Mouse (Mus musculus) forebrain, embryonic 11.5 days (tissue): ENCODE measurements around the gene Lin28b. TPM values are rescaled to one million over a fixed set of nuclear protein-coding genes. Genes with fewer than 3 reads are reported as not detected.

Experiments used
- ATAC-seq: fragments of 200-750 bp; cut with Nextera tagmentation; replicated peaks from 2 replicates; pipeline ENCODE4 v1.8.0; 2017; ENCODE audit warnings: moderate TSS enrichment; ENCODE audit not compliant: low FRiP score
- DNase-seq: peaks from one replicate; pipeline ENCODE4 v3.0.0-alpha.2; 2017; ENCODE audit warnings: low spot score
- H3K27ac ChIP-seq: fragments of 300-500 bp; sonication (generic); 2 replicates; pipeline ENCODE4 v1.5.1; 2014; ENCODE audit warnings: low read depth, low read length
- H3K27me3 ChIP-seq: fragments of 300-500 bp; sonication (generic); 2 replicates; pipeline ENCODE4 v1.6.1; 2014; ENCODE audit warnings: mild to moderate bottlenecking, low read length, mixed read lengths; ENCODE audit not compliant: control insufficient read depth, insufficient read depth
- H3K36me3 ChIP-seq: fragments of 300-500 bp; sonication (generic); 2 replicates; pipeline ENCODE4 v1.6.1; 2014; ENCODE audit warnings: mild to moderate bottlenecking, low read length, moderate library complexity, mixed read lengths; ENCODE audit not compliant: control insufficient read depth, insufficient read depth
- H3K4me1 ChIP-seq: fragments of 300-500 bp; sonication (generic); replicated peaks from 2 replicates; pipeline ENCODE4 v1.6.1; 2014; ENCODE audit warnings: low read length, mixed read lengths; ENCODE audit not compliant: control insufficient read depth, insufficient read depth
- H3K4me2 ChIP-seq: fragments of 300-500 bp; sonication (generic); 2 replicates; pipeline ENCODE4 v1.6.1; 2014; ENCODE audit warnings: low read depth, mild to moderate bottlenecking, low read length, moderate library complexity, mixed read lengths; ENCODE audit not compliant: severe bottlenecking
- H3K4me3 ChIP-seq: fragments of 300-500 bp; sonication (generic); 2 replicates; pipeline ENCODE4 v1.5.1; 2014; ENCODE audit warnings: low read depth, low read length
- H3K9ac ChIP-seq: fragments of 300-500 bp; sonication (generic); 2 replicates; pipeline ENCODE4 v1.6.1; 2014; ENCODE audit warnings: low read length
- H3K9me3 ChIP-seq: fragments of 300-500 bp; sonication (generic); 2 replicates; pipeline ENCODE4 v1.6.1; 2016; ENCODE audit warnings: low read length, mixed read lengths; ENCODE audit not compliant: control insufficient read depth
- WGBS: fragments of 180-500 bp; shearing (Covaris S2); extraction: QIAGEN DNeasy Blood & Tissue Kit; methylation state at CpG from one replicate; pipeline ENCODE4 v1.1.7; 2014; 5-methylcytosine and 5-hydroxymethylcytosine counted together
- polyA plus RNA-seq: library from polyadenylated mRNA; unstranded; fragments of >200 nt; fragmentation: Nextera tagmentation; extraction: Ambion mirVana; gene quantifications from 2 replicates; pipeline ENCODE4 v1.2.1, GENCODE M21; 2014

Gene Lin28b
- polyA plus RNA-seq, 1 experiment from 2014 or later, result 27.6 TPM

DNA sequence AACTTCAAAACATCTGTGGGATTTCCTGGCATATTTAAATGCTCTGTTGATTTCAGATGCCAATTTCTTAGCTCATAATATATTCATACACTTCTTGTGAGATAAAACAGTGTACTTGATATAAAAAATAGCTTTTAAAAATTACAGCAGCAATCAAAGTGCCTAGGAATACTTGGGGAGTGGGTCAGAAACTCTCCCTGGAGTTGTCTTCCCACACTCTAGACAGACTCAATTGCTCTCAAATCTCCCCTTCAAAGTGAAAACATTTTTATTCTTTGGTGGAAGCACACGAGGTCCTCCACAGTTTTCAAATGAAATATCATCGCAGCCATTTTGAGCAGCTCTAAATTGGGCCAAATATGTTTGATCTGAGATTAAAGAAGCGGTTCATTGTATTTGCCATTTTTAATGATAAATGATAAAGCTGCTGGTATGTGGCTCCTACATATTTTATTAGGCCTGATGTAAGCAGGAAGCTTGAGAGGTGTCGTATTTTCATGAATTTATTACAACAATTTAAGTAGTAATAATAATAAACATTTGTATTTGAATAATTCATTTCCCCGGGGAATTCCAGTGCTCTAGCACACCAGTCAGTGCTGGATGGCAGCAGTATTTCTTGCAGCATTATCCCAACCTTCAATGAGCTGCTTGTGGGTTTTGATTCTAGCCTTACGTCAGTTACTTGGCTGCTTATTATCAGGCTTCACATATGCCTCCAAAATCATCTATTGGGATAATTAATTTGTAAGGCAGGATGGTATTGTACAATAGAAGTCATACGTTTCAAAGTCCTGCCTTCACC lies 157.8 kb downstream of the Lin28b start:
- ATAC-seq, result no peak
- H3K36me3 ChIP-seq, result no peaks in the 10 kb centered on the region

More for the DNA sequence above, 157.8 kb downstream of the Lin28b start:
- no peak overlapping the region for H3K27ac ChIP-seq
- H3K4me1 ChIP-seq, result 0 out of 2 replicates have a peak, but pooled peaks cover 4% of the 10 kb centered on the region
- H3K9me3 ChIP-seq, result no peaks in the 10 kb centered on the region
- no peak overlapping the region for H3K4me2 ChIP-seq
- DNase-seq, result no peak
- H3K27me3 ChIP-seq, result no peaks in the 10 kb centered on the region
- no peak overlapping the region for H3K9ac ChIP-seq
- WGBS, result 83% methylated on average over 7 of the region's 7 CpGs
- no peak overlapping the region for H3K4me3 ChIP-seq

Other genes with a start within 250 kb of the Lin28b start
- gene Bves, start 150.6 kb downstream of the Lin28b start, polyA plus RNA-seq, result 1.5 and 2.4 TPM in 2 replicates
- gene Hace1, start 91.4 kb upstream of the Lin28b start, polyA plus RNA-seq, result 23.1 and 27.6 TPM in 2 replicates